8 mouse cellular contexts compared by ENCODE assay signal in genomic region chr15:79028823-79029484, GRCm38 (mm10). TPM values are rescaled to one million over a fixed set of nuclear protein-coding genes. Genes with fewer than 3 reads are reported as not detected.
DNase-seq lines count a peak whose midpoint lies in the region; ATAC-seq and TF ChIP-seq lines count a peak whose summit lies in the region.

No protein-coding gene starts in this region.

- peaks cover 11% of the 10 kb centered on the region for H3K27me3 ChIP-seq in heart, embryonic 13.5 days (replicated peaks)
- H3K27me3 ChIP-seq in heart, embryonic 16.5 days (ENCODE audit: control insufficient read depth, insufficient read depth, low read length) = no peaks in the 10 kb centered on the region

- H3K79me2 ChIP-seq in macrophage (ENCODE audit: inconsistent target) = no peaks in the 10 kb centered on the region

- H3K9me3 ChIP-seq in heart, embryonic 13.5 days = no peaks in the 10 kb centered on the region
- no peaks in the 10 kb centered on the region for H3K9me3 ChIP-seq in ES-E14 (ENCODE audit: control insufficient read depth, insufficient read depth, low read depth, low read length)
- no peaks in the 10 kb centered on the region for H3K9me3 ChIP-seq in heart, embryonic 16.5 days (replicated peaks; ENCODE audit: control insufficient read depth, low read length)

- H3K27ac ChIP-seq in heart, embryonic 13.5 days (replicated peaks) = peak overlapping the region; percentile 97
- H3K27ac ChIP-seq in ES-E14 (ENCODE audit: insufficient read depth, low read depth, low read length, poor library complexity, severe bottlenecking) = no peak overlapping the region
- peak overlapping the region; percentile 96 for H3K27ac ChIP-seq in heart, embryonic 16.5 days (ENCODE audit: low read length)
- no peak overlapping the region for H3K27ac ChIP-seq in macrophage

- peak overlapping the region; percentile 99 for H3K9ac ChIP-seq in heart, embryonic 13.5 days
- H3K9ac ChIP-seq in ES-E14 (ENCODE audit: insufficient read depth, low read depth, low read length, poor library complexity, severe bottlenecking) = peak overlapping the region; percentile 90
- peak overlapping the region; percentile 100 for H3K9ac ChIP-seq in heart, embryonic 16.5 days (ENCODE audit: low read length)

- in situ Hi-C loops in ES-E14 (cut with MboI; ENCODE audit: low sequenced_read_pairs in 2 of 2, unreplicated experiment in 2 of 2) = no loop called here

- DNase-seq in heart, adult 8-10 months (ENCODE audit: low spot score) = no peak
- DNase-seq in ES-E14 (ENCODE audit: low read depth, low spot score) = no peak
- no peak for DNase-seq in adrenal gland, postnatal 10 days
- no peak for DNase-seq in embryo, embryonic 11 days

- H3K4me1 ChIP-seq in heart, embryonic 13.5 days = peaks cover 44% of the 10 kb centered on the region
- peaks cover 8 to 21% of the 10 kb centered on the region in 2 experiments; a peak in 2 of 4 replicates for H3K4me1 ChIP-seq in ES-E14 (ENCODE audit: control insufficient read depth in 2 of 2, insufficient read depth in 2 of 2, low read length in 2 of 2, poor library complexity in 1 of 2)
- H3K4me1 ChIP-seq in heart, embryonic 16.5 days (ENCODE audit: control insufficient read depth, insufficient read depth, low read length) = peaks cover 21% of the 10 kb centered on the region

- 25% methylated on average over 16 of the region's 16 CpGs for WGBS in heart, embryonic 13.5 days
- WGBS in heart, embryonic 16.5 days = 17% methylated on average over 16 of the region's 16 CpGs
- WGBS in macrophage (ENCODE audit: missing documents) = 45% methylated on average over 16 of the region's 16 CpGs

- H3K4me2 ChIP-seq in heart, embryonic 13.5 days = peak overlapping the region; percentile 98
- peak overlapping the region; percentile 88 for H3K4me2 ChIP-seq in heart, embryonic 16.5 days (ENCODE audit: low read depth, low read length)

- peak overlapping the region; percentile 77 for H3K4me3 ChIP-seq in heart, embryonic 13.5 days
- H3K4me3 ChIP-seq in ES-E14 (ENCODE audit: insufficient read depth in 1 of 2, low read depth in 1 of 2, low read length in 2 of 2, poor library complexity in 1 of 2, severe bottlenecking in 1 of 2) (peak overlapping the region; percentile 76), macrophage (ENCODE audit: inconsistent target) (peak overlapping the region; percentile 36)
- H3K4me3 ChIP-seq in heart, embryonic 16.5 days (ENCODE audit: low read length) = peak overlapping the region; percentile 83

- ATAC-seq in heart, embryonic 13.5 days (ENCODE audit: extremely low read depth, insufficient number of reproducible peaks, low FRiP score, low TSS enrichment) = no peak
- ATAC-seq in heart, embryonic 16.5 days (replicated peaks; ENCODE audit: extremely low read depth, insufficient read depth, low FRiP score) = no peak
- no peak for ATAC-seq in inflammation-experienced regulatory T-cells, adult 6 months

- no peaks in the 10 kb centered on the region for H3K36me3 ChIP-seq in heart, embryonic 13.5 days
- H3K36me3 ChIP-seq in ES-E14 (ENCODE audit: control insufficient read depth, insufficient read depth, low read length, poor library complexity, severe bottlenecking) (peaks cover 2% of the 10 kb centered on the region; the same call in 1 of the 2 replicates), macrophage (ENCODE audit: inconsistent target) (no peaks in the 10 kb centered on the region)
- no peaks in the 10 kb centered on the region for H3K36me3 ChIP-seq in heart, embryonic 16.5 days (ENCODE audit: control insufficient read depth, insufficient read depth)

TF ChIP-seq in ES-E14, 5 proteins besides CTCF, POLR2A, EP300 and RAD21:
- TF ChIP-seq MAFK (IDR thresholded peaks at IDR 0.05; ENCODE audit: insufficient read depth, low read depth, low read length) (no peak), HCFC1 (IDR thresholded peaks at IDR 0.05; ENCODE audit: borderline replicate concordance, insufficient read depth, low read length) (no peak), CHD2 (IDR thresholded peaks at IDR 0.05; ENCODE audit: low read depth, low read length) (no peak), ZC3H11A (IDR thresholded peaks at IDR 0.05; ENCODE audit: borderline replicate concordance, low read depth, low read length) (no peak), ZNF384 (IDR thresholded peaks at IDR 0.05; ENCODE audit: low read depth, low read length) (no peak)

RNA-seq across cellular contexts. Expression of gene H1f0, which starts 0.7 kb away (rescaled TPM):
- 237 and 238 TPM in 2 replicates for polyA plus RNA-seq in heart, embryonic 13.5 days (2015; fragmentation: Nextera tagmentation; extraction: Ambion mirVana)
- 10 to 100 TPM; 64.1 to 92.7 (median 77.5) TPM for total RNA-seq in heart, adult 8-10 months (2022)
- total RNA-seq in ES-E14 (2012; rRNA removed) = 39.9 and 41.0 TPM in 2 replicates
- polyA plus RNA-seq in heart, embryonic 16.5 days (2015; fragmentation: Nextera tagmentation; extraction: Ambion mirVana) = 301 and 315 TPM in 2 replicates
- 10 to 100 TPM in 9 of 26 experiments, 1 to 10 TPM in 17; 1.3 to 34.0 (median 6.4) TPM for total RNA-seq in macrophage (2018; cell fraction: chromatin; rRNA removed)
- 100 to 1,000 TPM in 1 of 26 experiments, 10 to 100 TPM in 25; 33.9 to 115 (median 71.3) TPM for total RNA-seq in macrophage (2018; cell fraction: cytosol; rRNA removed)
- 10 to 100 TPM in 24 of 26 experiments, 1 to 10 TPM in 2; 8.0 to 98.0 (median 32.0) TPM for total RNA-seq in macrophage (2018; cell fraction: nucleus; rRNA removed)
- polyA plus RNA-seq in macrophage (2018) = 47.1 to 75.1 TPM (median 48.4 TPM) in 3 replicates
- 100 to 1,000 TPM; 195 to 222 TPM for total RNA-seq in adrenal gland, postnatal 10 days (2021)
- polyA plus RNA-seq in inflammation-experienced regulatory T-cells, adult 6 months (2017; shearing (Covaris generic)) = 10 to 100 TPM; 31.0 to 52.3 (median 36.9) TPM

RNA-seq across cellular contexts. Expression of gene Galr3, which starts 12.7 kb away (rescaled TPM):
- not detected in 2 replicates for polyA plus RNA-seq in heart, embryonic 13.5 days (2015; fragmentation: Nextera tagmentation; extraction: Ambion mirVana)
- total RNA-seq in heart, adult 8-10 months (2022) = not detected
- not detected in 2 replicates for total RNA-seq in ES-E14 (2012; rRNA removed)
- polyA plus RNA-seq in heart, embryonic 16.5 days (2015; fragmentation: Nextera tagmentation; extraction: Ambion mirVana) = not detected in 2 replicates
- not detected for total RNA-seq in macrophage (2018; cell fraction: chromatin; rRNA removed)
- total RNA-seq in macrophage (2018; cell fraction: cytosol; rRNA removed) = not detected
- total RNA-seq in macrophage (2018; cell fraction: nucleus; rRNA removed) = not detected
- polyA plus RNA-seq in macrophage (2018) = not detected in 3 replicates
- total RNA-seq in adrenal gland, postnatal 10 days (2021) = under 1 TPM; 0.30 to 0.48 TPM
- polyA plus RNA-seq in inflammation-experienced regulatory T-cells, adult 6 months (2017; shearing (Covaris generic)) = not detected

RNA-seq across cellular contexts. Expression of gene Ankrd54, which starts 33.7 kb away (rescaled TPM):
- 23.9 and 25.4 TPM in 2 replicates for polyA plus RNA-seq in heart, embryonic 13.5 days (2015; fragmentation: Nextera tagmentation; extraction: Ambion mirVana)
- 1 to 10 TPM; 6.3 to 8.0 (median 7.6) TPM for total RNA-seq in heart, adult 8-10 months (2022)
- total RNA-seq in ES-E14 (2012; rRNA removed) = 25.4 and 28.5 TPM in 2 replicates
- 28.4 and 28.5 TPM in 2 replicates for polyA plus RNA-seq in heart, embryonic 16.5 days (2015; fragmentation: Nextera tagmentation; extraction: Ambion mirVana)
- 10 to 100 TPM in 20 of 26 experiments, 1 to 10 TPM in 6; 5.3 to 31.1 (median 19.2) TPM for total RNA-seq in macrophage (2018; cell fraction: chromatin; rRNA removed)
- 10 to 100 TPM in 5 of 26 experiments, 1 to 10 TPM in 21; 3.8 to 11.0 (median 8.2) TPM for total RNA-seq in macrophage (2018; cell fraction: cytosol; rRNA removed)
- total RNA-seq in macrophage (2018; cell fraction: nucleus; rRNA removed) = 10 to 100 TPM in 20 of 26 experiments, 1 to 10 TPM in 6; 6.0 to 28.1 (median 13.0) TPM
- polyA plus RNA-seq in macrophage (2018) = 3.9 to 9.7 TPM (median 8.3 TPM) in 3 replicates
- total RNA-seq in adrenal gland, postnatal 10 days (2021) = 10 to 100 TPM; 19.2 to 21.4 TPM
- 10 to 100 TPM in 1 of 3 experiments, 1 to 10 TPM in 2; 5.5 to 10.8 (median 9.2) TPM for polyA plus RNA-seq in inflammation-experienced regulatory T-cells, adult 6 months (2017; shearing (Covaris generic))

RNA-seq across cellular contexts. Expression of gene Eif3l, which starts 46.0 kb away (rescaled TPM):
- 154 and 160 TPM in 2 replicates for polyA plus RNA-seq in heart, embryonic 13.5 days (2015; fragmentation: Nextera tagmentation; extraction: Ambion mirVana)
- 10 to 100 TPM; 70.2 to 76.0 (median 74.9) TPM for total RNA-seq in heart, adult 8-10 months (2022)
- total RNA-seq in ES-E14 (2012; rRNA removed) = 358 and 380 TPM in 2 replicates
- 151 and 161 TPM in 2 replicates for polyA plus RNA-seq in heart, embryonic 16.5 days (2015; fragmentation: Nextera tagmentation; extraction: Ambion mirVana)
- 10 to 100 TPM; 16.3 to 78.6 (median 48.6) TPM for total RNA-seq in macrophage (2018; cell fraction: chromatin; rRNA removed)
- total RNA-seq in macrophage (2018; cell fraction: cytosol; rRNA removed) = 10 to 100 TPM; 52.0 to 93.5 (median 68.5) TPM
- 10 to 100 TPM; 20.9 to 85.9 (median 40.6) TPM for total RNA-seq in macrophage (2018; cell fraction: nucleus; rRNA removed)
- 92.1 to 130 TPM (median 96.7 TPM) in 3 replicates for polyA plus RNA-seq in macrophage (2018)
- total RNA-seq in adrenal gland, postnatal 10 days (2021) = 100 to 1,000 TPM; 172 to 182 TPM
- 100 to 1,000 TPM; 224 to 286 (median 240) TPM for polyA plus RNA-seq in inflammation-experienced regulatory T-cells, adult 6 months (2017; shearing (Covaris generic))

Comparison
In these comparisons a context has a peak if more than half of its experiments do, and no peak if none do; other contexts are left out.
1. H3K27ac ChIP-seq: peak in heart, embryonic 13.5 days (single experiment) and heart, embryonic 16.5 days (single experiment); none in ES-E14 (single experiment) and macrophage (single experiment).
2. Peak in every context shown above with its lines, with median percentiles within 50 percentile points of each other: H3K4me3 ChIP-seq and H3K9ac ChIP-seq.